Mouse (Mus musculus): ENCODE results near the gene Mios. TPM values are rescaled to one million over a fixed set of nuclear protein-coding genes. Genes with fewer than 3 reads are reported as not detected.
A peak's percentile ranks its signal among the peaks of the same experiment; 100 is the strongest.

The Mios gene
- polyA plus RNA-seq, 1 experiment from 2014 or later = 28.9 TPM

DNA sequence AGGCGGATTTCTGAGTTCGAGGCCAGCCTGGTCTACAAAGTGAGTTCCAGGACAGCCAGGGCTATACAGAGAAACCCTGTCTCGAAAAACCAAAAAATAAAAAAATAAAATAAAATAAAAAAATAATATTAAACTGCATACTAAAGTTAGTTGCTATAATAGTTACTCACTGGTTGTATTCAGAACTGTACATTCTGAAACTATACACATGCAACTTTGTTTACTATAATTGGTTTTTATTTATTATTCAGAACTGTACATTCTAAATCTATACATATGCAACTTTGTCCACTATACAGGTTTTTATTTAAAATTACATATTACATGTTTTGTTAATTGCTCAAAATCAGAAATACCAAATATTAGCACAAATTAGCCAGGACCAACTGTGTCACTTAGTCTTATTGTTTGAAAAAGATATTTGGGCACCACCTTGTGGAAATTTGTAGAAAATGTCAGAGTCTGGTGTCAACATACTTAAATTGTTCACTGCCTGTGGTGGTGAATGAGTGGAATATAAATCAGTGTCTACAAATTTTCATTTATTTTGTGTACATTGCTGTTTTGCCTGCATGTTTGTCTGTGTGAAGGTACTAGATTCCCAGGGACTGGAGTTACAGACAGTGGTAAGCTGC, 20.3 kb upstream of the Mios start:
- ATAC-seq (replicated peaks; ENCODE audit: low FRiP score) (no peak), DNase-seq (ENCODE audit: low spot score) (no peak)
- H3K4me1 ChIP-seq (replicated peaks; ENCODE audit: control insufficient read depth, insufficient read depth, low read length) = no peaks in the 10 kb centered on the region
- no peak overlapping the region for H3K4me2 ChIP-seq
- H3K4me3 ChIP-seq (ENCODE audit: low read depth, low read length) = no peak overlapping the region
- WGBS = 89% methylated on average over 3 of the region's 3 CpGs
- no peak overlapping the region for H3K9ac ChIP-seq (ENCODE audit: low read depth, low read length)
- H3K9me3 ChIP-seq (ENCODE audit: control insufficient read depth, low read length) = no peaks in the 10 kb centered on the region
- H3K27me3 ChIP-seq (replicated peaks; ENCODE audit: control insufficient read depth, insufficient read depth, low read length) = no peaks in the 10 kb centered on the region
- no peaks in the 10 kb centered on the region for H3K36me3 ChIP-seq (ENCODE audit: control insufficient read depth, insufficient read depth, low read length)
- no peak overlapping the region for H3K27ac ChIP-seq (ENCODE audit: low read depth, low read length)

DNA sequence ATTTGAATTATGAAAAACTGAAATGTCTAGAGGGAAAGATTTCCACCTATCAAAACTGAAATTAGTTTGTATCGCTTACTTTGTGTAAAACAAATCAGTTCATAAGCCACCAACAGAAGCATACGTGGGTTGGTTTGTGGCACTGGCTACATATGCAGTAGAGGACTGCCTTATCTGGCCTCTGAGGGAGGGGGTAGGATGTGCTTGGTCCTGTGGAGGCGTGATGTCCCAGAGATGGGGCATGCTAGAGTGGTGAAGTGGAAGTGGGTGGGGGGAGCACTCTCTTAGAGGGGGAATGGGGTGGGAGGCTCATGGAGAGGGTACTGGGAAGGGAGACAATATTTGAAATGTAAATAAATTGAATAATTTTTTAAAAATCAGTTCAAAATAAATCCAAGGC, 19.1 kb upstream of the Mios start:
- DNase-seq (ENCODE audit: low spot score) (no peak), ATAC-seq (replicated peaks; ENCODE audit: low FRiP score) (no peak)
- Histone ChIP-seq H3K36me3 (ENCODE audit: control insufficient read depth, insufficient read depth, low read length) (no peaks in the 10 kb centered on the region), H3K4me3 (ENCODE audit: low read depth, low read length) (no peak overlapping the region), H3K4me2 (no peak overlapping the region), H3K9me3 (ENCODE audit: control insufficient read depth, low read length) (no peaks in the 10 kb centered on the region), H3K27me3 (replicated peaks; ENCODE audit: control insufficient read depth, insufficient read depth, low read length) (no peaks in the 10 kb centered on the region), H3K9ac (ENCODE audit: low read depth, low read length) (no peak overlapping the region), H3K4me1 (replicated peaks; ENCODE audit: control insufficient read depth, insufficient read depth, low read length) (no peaks in the 10 kb centered on the region), H3K27ac (ENCODE audit: low read depth, low read length) (no peak overlapping the region)
- WGBS = 65% methylated on average over 3 of the region's 3 CpGs

GRCm38 (mm10) chr6:8192517-8192916, 16.5 kb upstream of the Mios start, which contains the start of gene Col28a1:
Col28a1 (minus strand) TSS chr6:8192617.
- H3K4me3 ChIP-seq (ENCODE audit: low read depth, low read length) = no peak within 1 kb of the TSS
- ATAC-seq (replicated peaks; ENCODE audit: low FRiP score) = no peak
- no peak within 1 kb of the TSS for H3K27ac ChIP-seq (ENCODE audit: low read depth, low read length)
- no peaks in the 10 kb centered on the region for H3K27me3 ChIP-seq (replicated peaks; ENCODE audit: control insufficient read depth, insufficient read depth, low read length)
- H3K4me2 ChIP-seq = no peak within 1 kb of the TSS
- H3K36me3 ChIP-seq (ENCODE audit: control insufficient read depth, insufficient read depth, low read length) = no peaks in the 10 kb centered on the region
- no peaks in the 10 kb centered on the region for H3K4me1 ChIP-seq (replicated peaks; ENCODE audit: control insufficient read depth, insufficient read depth, low read length)
- H3K9ac ChIP-seq (ENCODE audit: low read depth, low read length) = no peak within 1 kb of the TSS
- H3K9me3 ChIP-seq (ENCODE audit: control insufficient read depth, low read length) = no peaks in the 10 kb centered on the region
- DNase-seq (ENCODE audit: low spot score) = no peak

DNA sequence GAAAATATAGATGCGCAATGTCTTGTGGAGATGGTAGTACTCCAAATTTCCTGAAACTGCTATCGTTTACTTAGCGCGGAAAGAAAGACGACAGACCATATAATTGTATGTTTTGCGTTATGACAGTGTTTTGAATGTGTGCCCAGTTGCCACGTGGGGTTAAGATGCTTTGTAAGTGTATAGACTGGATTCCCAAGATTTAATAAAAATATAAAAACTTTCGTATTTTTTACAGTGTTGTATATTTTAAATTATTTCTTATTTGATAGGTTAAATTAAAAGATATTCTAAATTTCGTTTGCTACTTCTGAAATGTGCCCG, 804 bp downstream of the Mios start:
- DNase-seq (ENCODE audit: low spot score) = no peak
- Histone ChIP-seq H3K4me3 (ENCODE audit: low read depth, low read length) (peak overlapping the region; percentile 89), H3K4me1 (replicated peaks; ENCODE audit: control insufficient read depth, insufficient read depth, low read length) (peaks cover 7% of the 10 kb centered on the region), H3K9ac (ENCODE audit: low read depth, low read length) (peak overlapping the region; percentile 96), H3K27me3 (replicated peaks; ENCODE audit: control insufficient read depth, insufficient read depth, low read length) (no peaks in the 10 kb centered on the region), H3K4me2 (peak overlapping the region; percentile 70), H3K36me3 (ENCODE audit: control insufficient read depth, insufficient read depth, low read length) (peaks cover 6% of the 10 kb centered on the region; the same call in 1 of the 2 replicates), H3K27ac (ENCODE audit: low read depth, low read length) (peak overlapping the region; percentile 93), H3K9me3 (ENCODE audit: control insufficient read depth, low read length) (no peaks in the 10 kb centered on the region)
- ATAC-seq (replicated peaks; ENCODE audit: low FRiP score) = no peak
- 8% methylated on average over 10 of the region's 10 CpGs for WGBS

- Histone ChIP-seq H3K27me3 (replicated peaks; ENCODE audit: control insufficient read depth, insufficient read depth, low read length) (no peaks in the 10 kb centered on the region), H3K9ac (ENCODE audit: low read depth, low read length) (no peak overlapping the region), H3K4me2 (peak overlapping the region; percentile 70), H3K36me3 (ENCODE audit: control insufficient read depth, insufficient read depth, low read length) (peaks cover 9% of the 10 kb centered on the region; the same call in 1 of the 2 replicates), H3K4me3 (ENCODE audit: low read depth, low read length) (peak overlapping the region; percentile 89), H3K27ac (ENCODE audit: low read depth, low read length) (no peak overlapping the region), H3K4me1 (replicated peaks; ENCODE audit: control insufficient read depth, insufficient read depth, low read length) (peaks cover 7% of the 10 kb centered on the region), H3K9me3 (ENCODE audit: control insufficient read depth, low read length) (no peaks in the 10 kb centered on the region)
- DNase-seq (ENCODE audit: low spot score) = no peak
- 83% methylated on average over 3 of the region's 3 CpGs for WGBS
- ATAC-seq (replicated peaks; ENCODE audit: low FRiP score) = no peak
Measured at GRCm38 (mm10) chr6:8210661-8211060, 1.6 kb downstream of the Mios start.

- H3K4me3 ChIP-seq (ENCODE audit: low read depth, low read length) = no peak overlapping the region
- no peak overlapping the region for H3K9ac ChIP-seq (ENCODE audit: low read depth, low read length)
- H3K27me3 ChIP-seq (replicated peaks; ENCODE audit: control insufficient read depth, insufficient read depth, low read length) = no peaks in the 10 kb centered on the region
- H3K4me2 ChIP-seq = no peak overlapping the region
- ATAC-seq (replicated peaks; ENCODE audit: low FRiP score) (no peak), DNase-seq (ENCODE audit: low spot score) (no peak)
- H3K4me1 ChIP-seq (replicated peaks; ENCODE audit: control insufficient read depth, insufficient read depth, low read length) = no peaks in the 10 kb centered on the region
- 87% methylated on average over 3 of the region's 3 CpGs for WGBS
- H3K36me3 ChIP-seq (ENCODE audit: control insufficient read depth, insufficient read depth, low read length) = peaks cover 3% of the 10 kb centered on the region; the same call in 1 of the 2 replicates
- no peak overlapping the region for H3K27ac ChIP-seq (ENCODE audit: low read depth, low read length)
- no peaks in the 10 kb centered on the region for H3K9me3 ChIP-seq (ENCODE audit: control insufficient read depth, low read length)
Measured at GRCm38 (mm10) chr6:8227035-8227434, 18.0 kb downstream of the Mios start.

GRCm38 (mm10) chr6:8228596-8228995, 19.6 kb downstream of the Mios start:
- no peaks in the 10 kb centered on the region for H3K4me1 ChIP-seq (replicated peaks; ENCODE audit: control insufficient read depth, insufficient read depth, low read length)
- WGBS = 85% methylated on average over 3 of the region's 3 CpGs
- no peak overlapping the region for H3K27ac ChIP-seq (ENCODE audit: low read depth, low read length)
- no peaks in the 10 kb centered on the region for H3K9me3 ChIP-seq (ENCODE audit: control insufficient read depth, low read length)
- H3K4me2 ChIP-seq = no peak overlapping the region
- no peak for ATAC-seq (replicated peaks; ENCODE audit: low FRiP score)
- H3K36me3 ChIP-seq (ENCODE audit: control insufficient read depth, insufficient read depth, low read length) = peaks cover 6% of the 10 kb centered on the region
- no peak overlapping the region for H3K4me3 ChIP-seq (ENCODE audit: low read depth, low read length)
- H3K27me3 ChIP-seq (replicated peaks; ENCODE audit: control insufficient read depth, insufficient read depth, low read length) = no peaks in the 10 kb centered on the region
- DNase-seq (ENCODE audit: low spot score) = no peak
- H3K9ac ChIP-seq (ENCODE audit: low read depth, low read length) = no peak overlapping the region

GRCm38 (mm10) chr6:8258316-8258715, 49.3 kb downstream of the Mios start:
- Histone ChIP-seq H3K4me2 (peak overlapping the region; percentile 68), H3K27me3 (replicated peaks; ENCODE audit: control insufficient read depth, insufficient read depth, low read length) (no peaks in the 10 kb centered on the region), H3K36me3 (ENCODE audit: control insufficient read depth, insufficient read depth, low read length) (peaks cover 5% of the 10 kb centered on the region; the same call in 1 of the 2 replicates), H3K4me1 (replicated peaks; ENCODE audit: control insufficient read depth, insufficient read depth, low read length) (peaks cover 8% of the 10 kb centered on the region), H3K9me3 (ENCODE audit: control insufficient read depth, low read length) (no peaks in the 10 kb centered on the region), H3K27ac (ENCODE audit: low read depth, low read length) (peak overlapping the region; percentile 38; the same call in 1 of the 2 replicates), H3K4me3 (ENCODE audit: low read depth, low read length) (peak overlapping the region; percentile 86), H3K9ac (ENCODE audit: low read depth, low read length) (peak overlapping the region; percentile 76)
- ATAC-seq (replicated peaks; ENCODE audit: low FRiP score) = no peak; the same call in 1 of the 2 replicates
- no peak for DNase-seq (ENCODE audit: low spot score)
- 6% methylated on average over 6 of the region's 6 CpGs for WGBS

- Histone ChIP-seq H3K27ac (ENCODE audit: low read depth, low read length) (peak within 1 kb of the TSS; percentile 38; the same call in 1 of the 2 replicates), H3K9me3 (ENCODE audit: control insufficient read depth, low read length) (no peaks in the 10 kb centered on the region), H3K9ac (ENCODE audit: low read depth, low read length) (peak within 1 kb of the TSS; percentile 83), H3K4me1 (replicated peaks; ENCODE audit: control insufficient read depth, insufficient read depth, low read length) (peaks cover 8% of the 10 kb centered on the region), H3K4me2 (peak within 1 kb of the TSS; percentile 94), H3K27me3 (replicated peaks; ENCODE audit: control insufficient read depth, insufficient read depth, low read length) (no peaks in the 10 kb centered on the region), H3K36me3 (ENCODE audit: control insufficient read depth, insufficient read depth, low read length) (peaks cover 4% of the 10 kb centered on the region; the same call in 1 of the 2 replicates), H3K4me3 (ENCODE audit: low read depth, low read length) (peak within 1 kb of the TSS; percentile 86)
- WGBS = under 1% methylated on average over 62 of the region's 64 CpGs
- peak; percentile 100 for ATAC-seq (replicated peaks; ENCODE audit: low FRiP score)
- DNase-seq (ENCODE audit: low spot score) = peak; percentile 93
Measured at GRCm38 (mm10) chr6:8259004-8259666, 50.1 kb downstream of the Mios start, which contains the start of the genes Rpa3, Umad1 and Gm45062. Rpa3 (minus strand) TSS chr6:8259173. Umad1 (plus strand) TSS chr6:8259288. Gm45062 (plus strand) TSS chr6:8259450.
